Mouse (Mus musculus) midbrain, embryonic 16.5 days (tissue): ENCODE measurements around the gene Atp10a. TPM values are rescaled to one million over a fixed set of nuclear protein-coding genes. Genes with fewer than 3 reads are reported as not detected.

Source experiments
- ATAC-seq: fragments of 200-750 bp; cut with Nextera tagmentation; 2 replicates; pipeline ENCODE4 v1.8.0; 2017; ENCODE audit warnings: moderate TSS enrichment
- H3K27ac ChIP-seq: fragments of 300-500 bp; sonication (generic); 2 replicates; pipeline ENCODE4 v1.5.1; 2014; ENCODE audit warnings: mild to moderate bottlenecking, low read length, mixed read lengths
- H3K27me3 ChIP-seq: fragments of 300-500 bp; sonication (generic); 2 replicates; pipeline ENCODE4 v1.6.1; 2014; ENCODE audit warnings: low read depth, low read length, mixed read lengths; ENCODE audit not compliant: control insufficient read depth, insufficient read depth
- H3K36me3 ChIP-seq: fragments of 300-500 bp; sonication (generic); 2 replicates; pipeline ENCODE4 v1.6.1; 2014; ENCODE audit warnings: mild to moderate bottlenecking, low read length, moderate library complexity, mixed read lengths; ENCODE audit not compliant: control insufficient read depth, insufficient read depth
- H3K4me1 ChIP-seq: fragments of 300-500 bp; sonication (generic); 2 replicates; pipeline ENCODE4 v1.6.1; 2014; ENCODE audit warnings: mild to moderate bottlenecking, low read length, mixed read lengths; ENCODE audit not compliant: control insufficient read depth, insufficient read depth
- H3K4me2 ChIP-seq: fragments of 300-500 bp; sonication (generic); 2 replicates; pipeline ENCODE4 v1.6.1; 2014; ENCODE audit warnings: mild to moderate bottlenecking, low read length, mixed read lengths
- H3K4me3 ChIP-seq: fragments of 300-500 bp; sonication (generic); 2 replicates; pipeline ENCODE4 v1.5.1; 2014; ENCODE audit warnings: low read depth, mild to moderate bottlenecking, low read length, moderate library complexity, mixed read lengths
- H3K9ac ChIP-seq: fragments of 300-500 bp; sonication (generic); 2 replicates; pipeline ENCODE4 v1.6.1; 2014; ENCODE audit warnings: low read depth, low read length, mixed read lengths
- H3K9me3 ChIP-seq: fragments of 300-500 bp; sonication (generic); replicated peaks from 2 replicates; pipeline ENCODE4 v1.6.1; 2014; ENCODE audit warnings: mild to moderate bottlenecking, low read length, mixed read lengths; ENCODE audit not compliant: control insufficient read depth, poor library complexity, severe bottlenecking
- WGBS: fragments of 180-500 bp; shearing (Covaris S2); extraction: QIAGEN DNeasy Blood & Tissue Kit; methylation state at CpG from one replicate; pipeline ENCODE4 v1.1.7; 2014; 5-methylcytosine and 5-hydroxymethylcytosine counted together
- polyA plus RNA-seq: library from polyadenylated mRNA; unstranded; fragments of >200 nt; fragmentation: Nextera tagmentation; extraction: Ambion mirVana; gene quantifications from 2 replicates; pipeline ENCODE4 v1.2.1, GENCODE M21; 2015

Gene Atp10a
- 1.1 and 1.2 TPM in 2 replicates for polyA plus RNA-seq

DNA sequence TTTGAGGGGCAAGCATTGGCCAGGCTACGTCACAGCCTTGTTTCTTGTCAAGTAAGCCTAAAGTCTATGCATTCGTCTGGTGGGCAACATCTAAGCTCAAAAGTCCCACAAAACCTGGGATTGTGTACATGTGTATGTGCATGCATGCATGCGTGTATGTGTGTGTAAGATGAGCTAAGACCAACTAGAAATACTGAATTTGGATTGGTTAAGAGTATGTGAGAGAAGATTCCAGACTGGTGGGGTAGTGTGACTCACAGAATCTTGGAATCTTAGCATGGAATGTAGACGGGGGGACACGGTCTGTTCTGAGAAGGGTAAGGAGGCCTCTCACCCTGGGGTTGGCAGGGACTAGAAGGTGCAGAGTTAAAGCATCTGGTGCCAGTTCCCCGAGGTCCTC is at the start of gene Atp10a:
Gene Atp10a (plus strand): TSS at position 301 of the 400 bp plus-strand sequence.
- Histone ChIP-seq H3K36me3 (no peaks in the 10 kb centered on the region), H3K4me1 (peaks cover 5% of the 10 kb centered on the region; the same call in 1 of the 2 replicates), H3K4me2 (no peak within 1 kb of the TSS), H3K4me3 (no peak within 1 kb of the TSS), H3K9me3 (no peaks in the 10 kb centered on the region), H3K27ac (no peak within 1 kb of the TSS), H3K9ac (no peak within 1 kb of the TSS), H3K27me3 (no peaks in the 10 kb centered on the region; the same call in 1 of the 2 replicates)
- whole genome bisulfite sequencing: 92% methylated on average over 6 of the region's 6 CpGs
- no peak for ATAC-seq

DNA sequence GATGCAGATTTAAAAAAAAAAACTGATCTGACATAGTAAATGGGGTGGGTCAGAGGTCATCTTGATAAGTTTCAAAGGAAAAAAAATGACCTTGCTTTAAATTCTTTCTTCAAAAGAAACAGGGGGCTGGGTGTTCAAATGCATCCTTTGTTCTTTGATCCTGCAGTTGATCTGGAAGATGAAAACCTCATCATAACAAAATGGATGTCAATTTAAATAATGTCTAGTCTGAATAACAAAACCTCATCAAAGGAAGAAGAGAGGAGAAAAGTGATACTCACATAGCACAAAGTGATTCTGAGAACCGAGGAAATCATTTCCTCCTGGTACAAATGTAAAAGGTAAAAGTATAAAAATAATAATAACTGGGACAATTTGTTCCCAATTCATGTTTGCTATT is 37.9 kb upstream of the Atp10a start:
- Histone ChIP-seq H3K27ac (no peak overlapping the region), H3K9me3 (no peaks in the 10 kb centered on the region), H3K4me2 (no peak overlapping the region), H3K4me3 (no peak overlapping the region), H3K27me3 (no peaks in the 10 kb centered on the region), H3K9ac (no peak overlapping the region), H3K4me1 (no peaks in the 10 kb centered on the region), H3K36me3 (no peaks in the 10 kb centered on the region)
- 73% methylated on average over 1 of the region's 1 CpGs for WGBS
- no peak for ATAC-seq

DNA sequence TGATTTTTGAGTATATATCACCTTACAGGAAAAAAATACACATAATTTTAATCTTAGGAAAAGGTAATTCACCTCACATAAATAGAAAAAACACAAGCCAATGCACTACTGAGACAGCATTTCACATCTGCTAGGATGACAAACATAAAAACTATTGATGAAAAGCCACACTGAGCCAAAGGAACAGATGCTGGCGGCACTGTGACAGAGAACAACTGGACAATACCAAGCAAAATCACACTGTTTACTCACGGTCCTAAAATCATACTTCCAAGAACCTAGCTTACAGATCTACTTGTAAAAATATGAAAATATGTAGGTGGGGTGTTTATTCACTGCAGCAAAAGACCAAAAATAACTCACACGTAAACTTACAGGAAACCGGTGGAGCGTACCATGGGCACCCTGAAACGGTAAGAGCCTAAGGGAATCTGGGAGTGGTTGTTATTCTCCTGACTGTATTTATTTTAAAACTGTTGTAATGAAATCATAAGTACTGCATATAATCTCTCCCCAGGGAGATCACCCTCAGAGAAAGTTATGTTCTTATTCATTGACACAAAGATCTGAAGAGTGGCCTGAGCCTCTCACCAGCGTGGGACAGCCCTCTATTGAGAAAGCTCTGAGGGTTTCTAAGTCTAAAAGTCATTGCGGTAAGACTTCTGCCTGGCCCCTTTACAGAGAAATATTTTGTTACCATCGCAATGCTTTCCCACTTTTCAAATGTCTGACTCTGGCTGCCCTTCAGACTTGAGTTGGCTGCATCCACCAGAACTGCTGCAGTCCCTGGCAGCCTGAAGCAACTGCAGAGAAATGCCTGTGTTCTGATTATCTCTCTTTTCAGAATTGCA is 29.4 kb upstream of the Atp10a start:
- H3K4me1 ChIP-seq: no peaks in the 10 kb centered on the region; the same call in 1 of the 2 replicates
- H3K36me3 ChIP-seq: no peaks in the 10 kb centered on the region
- H3K9me3 ChIP-seq: no peaks in the 10 kb centered on the region
- 71% methylated on average over 9 of the region's 9 CpGs for WGBS
- no peak overlapping the region for H3K9ac ChIP-seq
- H3K4me2 ChIP-seq: no peak overlapping the region
- no peak for ATAC-seq
- H3K27me3 ChIP-seq: no peaks in the 10 kb centered on the region
- H3K4me3 ChIP-seq: no peak overlapping the region
- no peak overlapping the region for H3K27ac ChIP-seq

DNA sequence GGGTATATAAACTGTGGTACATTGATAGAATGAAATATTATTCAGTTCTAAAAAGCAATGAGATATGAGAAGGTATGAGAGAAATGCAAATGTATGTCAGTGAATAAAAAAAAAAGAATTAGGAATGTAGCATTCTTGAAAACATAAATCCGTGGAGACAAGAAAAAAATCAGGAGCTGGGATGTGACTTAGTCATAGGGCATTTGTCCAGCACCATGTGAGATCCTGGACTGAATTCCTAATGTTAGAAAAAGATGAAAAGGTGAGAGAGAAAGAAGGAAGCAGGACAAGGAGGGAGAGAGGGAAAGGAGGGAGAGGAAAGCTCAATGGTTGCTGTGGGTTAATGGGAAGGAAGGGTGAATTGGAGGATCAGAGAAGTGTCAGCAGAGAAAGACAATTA is 28.6 kb upstream of the Atp10a start:
- no peak overlapping the region for H3K9ac ChIP-seq
- no peak overlapping the region for H3K4me2 ChIP-seq
- no peaks in the 10 kb centered on the region for H3K36me3 ChIP-seq
- ATAC-seq: no peak
- 63% methylated on average over 1 of the region's 1 CpGs for WGBS
- no peak overlapping the region for H3K4me3 ChIP-seq
- no peaks in the 10 kb centered on the region for H3K9me3 ChIP-seq
- H3K27me3 ChIP-seq: no peaks in the 10 kb centered on the region
- no peaks in the 10 kb centered on the region; the same call in 1 of the 2 replicates for H3K4me1 ChIP-seq
- no peak overlapping the region for H3K27ac ChIP-seq

DNA sequence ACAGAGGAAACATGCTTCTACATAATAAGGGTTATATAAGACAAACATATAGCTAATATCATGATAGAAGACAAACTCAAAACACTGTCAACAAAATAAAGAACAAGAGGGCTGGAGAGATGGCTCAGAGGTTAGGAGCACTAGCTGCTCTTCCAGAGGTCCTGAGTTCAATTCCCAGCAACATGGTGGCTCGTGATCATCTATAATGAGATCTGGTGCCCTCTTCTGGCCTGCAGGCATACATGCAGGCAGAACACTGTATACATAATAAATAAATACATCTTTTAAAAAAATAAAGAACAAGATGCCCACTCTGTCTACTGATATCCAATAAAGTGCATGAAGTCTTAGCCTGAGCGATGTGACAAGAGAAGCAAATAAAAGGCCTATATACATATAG is 26.7 kb upstream of the Atp10a start:
- WGBS: 87% methylated on average over 2 of the region's 2 CpGs
- H3K27me3 ChIP-seq: no peaks in the 10 kb centered on the region
- no peak for ATAC-seq
- H3K4me3 ChIP-seq: no peak overlapping the region
- H3K9me3 ChIP-seq: no peaks in the 10 kb centered on the region
- H3K9ac ChIP-seq: no peak overlapping the region
- H3K27ac ChIP-seq: no peak overlapping the region
- H3K36me3 ChIP-seq: no peaks in the 10 kb centered on the region
- no peak overlapping the region for H3K4me2 ChIP-seq
- H3K4me1 ChIP-seq: no peaks in the 10 kb centered on the region; the same call in 1 of the 2 replicates

DNA sequence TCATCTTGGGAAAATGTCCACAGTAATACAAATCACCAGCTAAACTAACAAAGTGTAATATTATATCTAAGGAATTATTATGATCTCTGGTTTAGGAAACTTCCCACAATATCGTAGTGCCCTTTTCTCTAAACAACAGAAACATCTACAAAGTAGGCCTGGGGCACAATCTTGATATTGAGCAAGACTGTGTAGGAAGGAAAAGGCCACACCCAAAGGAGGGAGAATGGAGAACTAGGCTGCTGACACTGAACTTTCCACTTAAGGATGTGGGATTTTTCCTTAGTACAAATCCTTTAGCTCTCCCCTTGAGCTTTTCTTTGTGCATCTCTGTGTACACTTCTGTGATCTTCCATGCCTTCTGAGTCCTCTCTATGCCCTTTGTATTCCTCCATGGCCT is 22.3 kb upstream of the Atp10a start:
- Histone ChIP-seq H3K9me3 (no peaks in the 10 kb centered on the region), H3K36me3 (no peaks in the 10 kb centered on the region), H3K4me2 (no peak overlapping the region), H3K9ac (no peak overlapping the region), H3K4me3 (no peak overlapping the region), H3K27me3 (no peaks in the 10 kb centered on the region), H3K4me1 (no peaks in the 10 kb centered on the region), H3K27ac (no peak overlapping the region)
- 86% methylated on average over 1 of the region's 1 CpGs for WGBS
- no peak for ATAC-seq

DNA sequence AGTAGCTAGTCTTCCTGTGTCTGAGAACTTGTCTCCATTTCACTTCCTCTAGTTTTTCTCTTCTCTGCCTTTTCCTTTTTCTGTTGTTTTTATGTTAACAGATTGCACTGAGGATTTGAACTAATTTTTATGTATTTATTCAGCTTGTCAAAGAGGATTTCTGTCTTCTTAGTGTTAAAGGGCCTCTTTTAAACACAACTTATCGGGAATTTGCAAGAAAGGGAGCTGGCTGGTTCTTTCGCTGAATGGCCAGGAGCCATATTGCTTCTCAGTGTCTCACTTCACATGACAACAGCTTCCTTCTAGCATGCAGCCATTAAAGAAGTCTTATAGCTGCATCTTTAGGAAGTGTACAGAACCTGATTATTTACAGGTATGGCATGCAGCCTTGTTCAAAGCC is 16.3 kb upstream of the Atp10a start:
- Histone ChIP-seq H3K9me3 (no peaks in the 10 kb centered on the region), H3K27me3 (no peaks in the 10 kb centered on the region), H3K4me2 (no peak overlapping the region), H3K27ac (no peak overlapping the region), H3K4me1 (no peaks in the 10 kb centered on the region), H3K4me3 (no peak overlapping the region), H3K9ac (no peak overlapping the region), H3K36me3 (no peaks in the 10 kb centered on the region)
- no peak for ATAC-seq
- 38% methylated on average over 2 of the region's 2 CpGs for WGBS

DNA sequence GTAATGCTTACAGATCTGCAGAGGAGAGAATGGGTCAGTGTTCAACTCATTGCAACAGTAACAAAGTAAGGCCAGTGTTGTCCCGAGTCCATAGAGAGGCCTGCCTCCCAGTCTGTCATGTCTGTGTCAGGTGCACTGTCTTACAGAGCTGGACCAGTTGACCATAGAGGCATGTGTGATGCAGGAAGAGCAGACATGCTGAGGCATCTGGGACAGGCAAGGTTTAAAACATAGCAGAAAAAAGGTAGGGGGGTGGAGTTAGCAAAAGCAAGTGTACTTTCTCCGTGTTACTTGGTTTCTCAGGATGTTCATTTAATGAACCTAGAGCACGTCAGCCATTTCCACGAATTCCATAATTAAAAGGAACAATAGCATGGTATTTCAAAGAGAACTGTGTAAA is 15.5 kb upstream of the Atp10a start:
- Histone ChIP-seq H3K4me3 (no peak overlapping the region), H3K4me1 (no peaks in the 10 kb centered on the region), H3K9me3 (no peaks in the 10 kb centered on the region), H3K9ac (no peak overlapping the region), H3K4me2 (no peak overlapping the region), H3K27me3 (no peaks in the 10 kb centered on the region), H3K36me3 (no peaks in the 10 kb centered on the region), H3K27ac (no peak overlapping the region)
- 71% methylated on average over 4 of the region's 4 CpGs for WGBS
- ATAC-seq: no peak

DNA sequence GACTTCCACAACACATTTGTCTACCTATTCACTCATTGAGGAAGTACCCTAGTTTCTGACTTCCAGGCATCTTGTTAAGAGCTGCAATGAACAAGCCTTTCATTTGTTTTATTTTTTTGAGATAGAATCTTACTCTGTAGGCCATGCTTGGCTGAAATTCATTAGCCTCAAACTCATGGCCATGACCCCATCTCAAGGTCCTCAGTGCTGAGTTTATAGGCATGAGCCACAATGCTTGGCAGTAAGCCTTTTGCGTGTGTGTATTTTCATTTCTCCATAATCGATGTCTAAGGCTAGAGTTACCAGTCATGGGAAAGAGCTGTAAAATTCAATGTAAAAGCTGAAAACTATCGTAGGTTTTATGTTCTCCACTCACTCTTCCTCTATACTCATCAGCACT is 14.1 kb upstream of the Atp10a start:
- Histone ChIP-seq H3K4me3 (no peak overlapping the region), H3K9ac (no peak overlapping the region), H3K36me3 (no peaks in the 10 kb centered on the region), H3K4me1 (no peaks in the 10 kb centered on the region), H3K27ac (no peak overlapping the region), H3K4me2 (no peak overlapping the region), H3K9me3 (no peaks in the 10 kb centered on the region), H3K27me3 (no peaks in the 10 kb centered on the region)
- WGBS: 92% methylated on average over 3 of the region's 3 CpGs
- ATAC-seq: no peak
